Comparison of ENCODE assay signal across 40 mouse cellular contexts in the genomic region with DNA sequence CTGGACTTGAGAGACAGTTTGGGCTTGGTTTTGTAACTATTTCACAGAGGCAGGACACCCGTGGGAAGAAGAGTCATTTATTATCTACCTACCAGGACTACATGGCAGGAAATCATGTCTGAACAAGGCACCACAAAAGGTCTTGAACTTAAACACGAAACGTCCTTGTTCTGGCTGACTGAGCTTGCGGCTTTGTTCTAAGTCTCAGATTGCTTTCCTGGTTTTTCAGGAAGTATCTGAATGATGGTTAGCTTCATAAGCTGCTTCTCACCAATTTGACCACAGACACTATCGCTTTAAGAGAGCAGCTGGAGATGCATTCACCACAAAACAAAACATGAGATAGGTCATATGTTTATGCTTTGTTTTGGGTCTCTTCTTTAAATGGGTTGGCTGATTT. TPM values are rescaled to one million over a fixed set of nuclear protein-coding genes. Genes with fewer than 3 reads are reported as not detected.
DNase-seq lines count a peak whose midpoint lies in the region; ATAC-seq and TF ChIP-seq lines count a peak whose summit lies in the region.
"Had no signal": no experiment of that assay in that cellular context is flagged by ENCODE, and none has a peak within 500 bp of the region (broad histone marks: within the 10 kb centered on the region; RNA-seq: fewer than 3 reads in every experiment).

No protein-coding gene starts in this region.

- peaks cover 5% of the 10 kb centered on the region for H3K4me1 ChIP-seq in thymus, adult 2 months (replicated peaks; ENCODE audit: control insufficient read depth, insufficient read depth, low read length)
- H3K4me1 ChIP-seq in kidney, embryonic 14.5 days (ENCODE audit: control insufficient read depth, insufficient read depth, low read length): 0 out of 2 replicates have a peak, but pooled peaks cover 5% of the 10 kb centered on the region
- H3K4me1 ChIP-seq: neural tube, embryonic 12.5 days had no signal

- WGBS in thymus, adult 2 months: 2% methylated on average over 5 of the region's 5 CpGs
- 51% methylated on average over 5 of the region's 5 CpGs for WGBS in kidney, embryonic 14.5 days

- H3K4me3 ChIP-seq in thymus, adult 2 months (ENCODE audit: control insufficient read depth, insufficient read depth, low read length): no peak overlapping the region
- H3K4me3 ChIP-seq in kidney, embryonic 14.5 days (ENCODE audit: low read length): no peak overlapping the region
- H3K4me3 ChIP-seq: erythroblast, embryonic 14.5 days; forebrain, embryonic 12.5 days; heart, embryonic 10.5 days; heart, embryonic 15.5 days; limb, embryonic 12.5 days; liver, embryonic 15.5 days; neural tube, embryonic 12.5 days; stomach, embryonic 15.5 days had no signal

- H3K9me3 ChIP-seq in kidney, embryonic 14.5 days (ENCODE audit: control insufficient read depth, low read length): no peaks in the 10 kb centered on the region
- H3K9me3 ChIP-seq: forebrain, embryonic 12.5 days; G1E; heart, embryonic 10.5 days; heart, embryonic 15.5 days; limb, embryonic 12.5 days; liver, embryonic 15.5 days; neural tube, embryonic 12.5 days; stomach, embryonic 15.5 days had no signal

- no peaks in the 10 kb centered on the region for H3K27me3 ChIP-seq in thymus, adult 2 months (ENCODE audit: control insufficient read depth, insufficient read depth, low read length)
- no peaks in the 10 kb centered on the region for H3K27me3 ChIP-seq in splenic B cell, adult 2 months (ENCODE audit: control insufficient read depth, insufficient read depth, low read length, poor library complexity, severe bottlenecking)
- no peaks in the 10 kb centered on the region for H3K27me3 ChIP-seq in kidney, embryonic 14.5 days (ENCODE audit: control insufficient read depth, insufficient read depth, low read length)
- H3K27me3 ChIP-seq: forebrain, embryonic 12.5 days; heart, embryonic 15.5 days; limb, embryonic 12.5 days; liver, embryonic 15.5 days; neural tube, embryonic 12.5 days; stomach, embryonic 15.5 days had no signal

- H3K36me3 ChIP-seq in thymus, adult 2 months (ENCODE audit: control insufficient read depth, insufficient read depth, low read length): no peaks in the 10 kb centered on the region
- H3K36me3 ChIP-seq in splenic B cell, adult 2 months (ENCODE audit: control insufficient read depth, insufficient read depth, low read length, poor library complexity, severe bottlenecking): no peaks in the 10 kb centered on the region
- no peaks in the 10 kb centered on the region for H3K36me3 ChIP-seq in kidney, embryonic 14.5 days (ENCODE audit: control insufficient read depth, insufficient read depth, low read length)
- H3K36me3 ChIP-seq: forebrain, embryonic 12.5 days; heart, embryonic 10.5 days; heart, embryonic 15.5 days; limb, embryonic 12.5 days; liver, embryonic 15.5 days; neural tube, embryonic 12.5 days; stomach, embryonic 15.5 days had no signal

- peak; percentile 11 to 13; a peak in 2 of 4 replicates for ATAC-seq in hematopoietic stem cell, adult 5-6 weeks (replicated peaks in 1 of 2; ENCODE audit: insufficient read depth in 1 of 2, low FRiP score in 2 of 2, low TSS enrichment in 1 of 2, low read depth in 1 of 2, poor library complexity in 2 of 2, severe bottlenecking in 2 of 2)
- no peak for ATAC-seq in kidney, embryonic 14.5 days (ENCODE audit: low FRiP score, low TSS enrichment)
- ATAC-seq: forebrain, postnatal 0 days; midbrain, embryonic 16.5 days had no signal

- TF ChIP-seq POLR2A in thymus, adult 2 months (IDR thresholded peaks at IDR 0.05; ENCODE audit: control insufficient read depth, extremely low read depth, insufficient read depth, low read length, poor library complexity): no peak

- no peak overlapping the region for H3K27ac ChIP-seq in thymus, adult 2 months (ENCODE audit: control insufficient read depth, insufficient read depth, low read length)
- H3K27ac ChIP-seq in kidney, embryonic 14.5 days (ENCODE audit: low read depth, low read length): no peak overlapping the region
- H3K27ac ChIP-seq: forebrain, embryonic 12.5 days; heart, embryonic 10.5 days; heart, embryonic 15.5 days; hindbrain, embryonic 14.5 days; limb, embryonic 12.5 days; liver, embryonic 15.5 days; neural tube, embryonic 12.5 days; stomach, embryonic 15.5 days had no signal

- TF ChIP-seq CTCF in thymus, adult 2 months (IDR thresholded peaks at IDR 0.05; ENCODE audit: borderline replicate concordance, control insufficient read depth, extremely low read depth, insufficient read depth, low read length, poor library complexity): no peak

- H3K4me2 ChIP-seq in kidney, embryonic 14.5 days (replicated peaks; ENCODE audit: low read depth, low read length): no peak overlapping the region
- H3K4me2 ChIP-seq: forebrain, embryonic 12.5 days; heart, embryonic 15.5 days; hindbrain, embryonic 14.5 days; limb, embryonic 12.5 days; liver, embryonic 15.5 days; lung, embryonic 14.5 days; midbrain, embryonic 11.5 days; neural tube, embryonic 12.5 days; stomach, embryonic 15.5 days had no signal

- DNase-seq in thymus, postnatal 0 days (ENCODE audit: low spot score): peak; percentile 11
- DNase-seq in thymus, adult 2 months: no peak
- peak; percentile 6 for DNase-seq in T-cell, adult 2 months (ENCODE audit: low spot score)
- peak; percentile 61 for DNase-seq in splenic B cell, adult 2 months (ENCODE audit: low read depth, low spot score)
- DNase-seq in frontal cortex, postnatal 36 days (ENCODE audit: low spot score in 2 of 2): no peak
- DNase-seq in kidney, adult 8-10 months: no peak
- DNase-seq: adrenal gland, postnatal 10 days; cerebellum, adult 11 months; cerebellum, adult 9-11 months; forebrain, postnatal 0 days; gastrocnemius, postnatal 10 days; heart, postnatal 36 days; kidney, adult 2 months; kidney, postnatal 10 days; layer of hippocampus, adult 9-11 months; lung, embryonic 14.5 days; lung, postnatal 14 days; right cerebral cortex, adult 18-20 months; thymus, postnatal 25 days had no signal

- H3K9ac ChIP-seq in kidney, embryonic 14.5 days (ENCODE audit: low read depth, low read length): no peak overlapping the region
- H3K9ac ChIP-seq: forebrain, embryonic 12.5 days; forebrain, postnatal 0 days; heart, embryonic 15.5 days; hindbrain, embryonic 14.5 days; limb, embryonic 12.5 days; liver, embryonic 15.5 days; lung, embryonic 14.5 days; neural tube, embryonic 12.5 days; stomach, embryonic 15.5 days had no signal

RNA-seq across cellular contexts. Expression of a gene that starts 2.6 kb away (rescaled TPM):
- 39.0 and 40.4 TPM in 2 replicates for polyA plus RNA-seq in thymus, postnatal 0 days (2015; fragmentation: Nextera tagmentation; extraction: Ambion mirVana)
- polyA plus RNA-seq in thymus, adult 2 months (2012; rRNA removed): 5.2 and 7.0 TPM in 2 replicates
- total RNA-seq in hematopoietic stem cell, adult 5-6 weeks (2017): 56.1 and 71.0 TPM in 2 replicates
- 26.8 and 32.0 TPM in 2 replicates for polyA plus RNA-seq in kidney, embryonic 14.5 days (2014; fragmentation: Nextera tagmentation; extraction: Ambion mirVana)

RNA-seq across cellular contexts. Expression of a gene that starts 3.5 kb away (rescaled TPM):
- not detected in 2 replicates for polyA plus RNA-seq in thymus, postnatal 0 days (2015; fragmentation: Nextera tagmentation; extraction: Ambion mirVana)
- polyA plus RNA-seq in thymus, adult 2 months (2012; rRNA removed): not detected in 2 replicates
- total RNA-seq in hematopoietic stem cell, adult 5-6 weeks (2017): not detected in 2 replicates
- not detected in 2 replicates for polyA plus RNA-seq in kidney, embryonic 14.5 days (2014; fragmentation: Nextera tagmentation; extraction: Ambion mirVana)
- total RNA-seq: adrenal gland, postnatal 10 days; forebrain, postnatal 0 days; G1E; gastrocnemius, postnatal 10 days; heart, postnatal 36 days; left cerebral cortex, postnatal 14 days; liver, adult 2 months; megakaryocyte, adult 5-6 weeks had no signal
- polyA plus RNA-seq: cortical plate, adult 2 months; embryonic facial prominence, embryonic 14.5 days; erythroblast, embryonic 14.5 days; forebrain, embryonic 12.5 days; forebrain, postnatal 0 days; G1E; gonadal fat pad, adult 2 months; heart, embryonic 10.5 days; heart, embryonic 15.5 days; hindbrain, embryonic 14.5 days; intestine, embryonic 14.5 days; kidney, adult 2 months; limb, embryonic 12.5 days; liver, adult 2 months; liver, embryonic 15.5 days; lung, embryonic 14.5 days; midbrain, embryonic 11.5 days; midbrain, embryonic 16.5 days; neural tube, embryonic 12.5 days; stomach, embryonic 15.5 days had no signal

Comparison
In these comparisons a context has a peak if more than half of its experiments do, and no peak if none do; other contexts are left out.
1. DNase-seq: peak in thymus, postnatal 0 days (single experiment), T-cell, adult 2 months (single experiment) and splenic B cell, adult 2 months (single experiment); none in thymus, adult 2 months (single experiment), frontal cortex, postnatal 36 days (0 of 2) and kidney, adult 8-10 months (0 of 2).